Mouse (Mus musculus) thymus, postnatal 25 days (tissue): ENCODE data around the gene Lrrk2.
"Not testable (repeated sequence)": the region's sequence is repeated elsewhere in the genome, so short reads cannot be mapped to it uniquely, and the experiment has no call there.

ENCODE experiments used
- DNase-seq: peaks from one replicate; pipeline ENCODE4 v3.0.0; 2022

The Lrrk2 gene

DNA sequence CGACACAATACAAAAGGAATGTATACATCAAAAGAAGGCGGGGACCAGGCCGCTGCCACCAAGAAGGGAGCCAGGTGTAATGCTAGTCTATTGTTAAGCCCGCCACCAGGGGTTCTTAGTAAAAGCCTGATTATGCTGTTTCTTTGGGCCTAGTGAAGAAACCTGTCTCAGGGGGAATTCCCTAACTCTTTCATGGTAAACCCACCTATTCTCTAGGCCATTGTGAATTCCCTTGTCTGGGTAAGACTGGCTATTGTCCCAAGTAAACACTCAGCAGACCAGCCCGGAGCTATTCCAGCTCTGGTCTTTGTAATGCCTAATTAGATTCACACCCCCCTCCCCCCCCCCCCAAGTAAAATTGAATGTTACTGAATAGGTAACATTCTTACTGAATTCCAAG lies 191.2 kb downstream of the Lrrk2 start:
- not testable (repeated sequence) for DNase-seq
